14 mouse cellular contexts compared by ENCODE assay signal in genomic region chr7:99674890-99675289, GRCm38 (mm10). TPM values are rescaled to one million over a fixed set of nuclear protein-coding genes. Genes with fewer than 3 reads are reported as not detected.
DNase-seq lines count a peak whose midpoint lies in the region; ATAC-seq and TF ChIP-seq lines count a peak whose summit lies in the region.
"Had no signal": no experiment of that assay in that cellular context is flagged by ENCODE, and none has a peak within 500 bp of the region (broad histone marks: within the 10 kb centered on the region; RNA-seq: fewer than 3 reads in every experiment).

No protein-coding gene starts in this region.

- H3K27ac ChIP-seq in layer of hippocampus, adult 2 months = peak overlapping the region; percentile 43; the same call in 1 of the 2 replicates
- H3K27ac ChIP-seq: limb, embryonic 12.5 days; lung, embryonic 15.5 days had no signal

- ATAC-seq in hematopoietic stem cell, adult 5-6 weeks (replicated peaks in 1 of 2; ENCODE audit: insufficient read depth in 1 of 2, low FRiP score in 2 of 2, low TSS enrichment in 1 of 2, low read depth in 1 of 2, poor library complexity in 2 of 2, severe bottlenecking in 2 of 2) = peak; percentile 79 to 80
- ATAC-seq: hindbrain, embryonic 16.5 days had no signal

- no peak for DNase-seq in layer of hippocampus, adult 2 months (ENCODE audit: low spot score in 2 of 2)
- DNase-seq in layer of hippocampus, postnatal 10 days (ENCODE audit: low spot score in 2 of 2) = no peak
- DNase-seq in right cerebral cortex, postnatal 25 days = peak; percentile 31
- no peak for DNase-seq in right cerebral cortex, postnatal 4 days
- DNase-seq in telencephalon, adult 2 months (ENCODE audit: low read depth, low spot score) = peak; percentile 59
- no peak for DNase-seq in cerebellum, adult 9-10 months
- DNase-seq: kidney, postnatal 14 days; thymus, adult 2 months had no signal

- TF ChIP-seq CTCF in layer of hippocampus, adult 2 months (conservative IDR thresholded peaks at IDR 0.05) = no peak

- no peak overlapping the region for H3K4me3 ChIP-seq in layer of hippocampus, adult 2 months
- H3K4me3 ChIP-seq: erythroblast, embryonic 14.5 days; limb, embryonic 12.5 days; lung, embryonic 15.5 days had no signal

RNA-seq across cellular contexts. Expression of gene Slco2b1, which starts 36.2 kb away (rescaled TPM):
- total RNA-seq in layer of hippocampus, adult 2 months (2021) = 10 to 100 TPM; 11.7 to 13.4 TPM
- 10 to 100 TPM; 14.8 to 15.4 TPM for total RNA-seq in layer of hippocampus, postnatal 10 days (2021)
- total RNA-seq in hematopoietic stem cell, adult 5-6 weeks (2017) = 1.4 and 2.6 TPM in 2 replicates

RNA-seq across cellular contexts. Expression of gene Tpbgl, which starts 48.0 kb away (rescaled TPM):
- total RNA-seq in layer of hippocampus, adult 2 months (2021) = 1 to 10 TPM; 4.7 to 5.1 TPM
- 1 to 10 TPM; 2.9 to 3.3 TPM for total RNA-seq in layer of hippocampus, postnatal 10 days (2021)
- total RNA-seq in hematopoietic stem cell, adult 5-6 weeks (2017) = not detected in 2 replicates

RNA-seq across cellular contexts. Expression of gene Olfr520, which starts 55.2 kb away (rescaled TPM):
- not detected for total RNA-seq in layer of hippocampus, adult 2 months (2021)
- total RNA-seq in layer of hippocampus, postnatal 10 days (2021) = not detected
- total RNA-seq in hematopoietic stem cell, adult 5-6 weeks (2017) = not detected in 2 replicates
- total RNA-seq: ES-E14 had no signal

Comparison
In these comparisons a context has a peak if more than half of its experiments do, and no peak if none do; other contexts are left out.
1. DNase-seq: peak in right cerebral cortex, postnatal 25 days (single experiment) and telencephalon, adult 2 months (single experiment); none in layer of hippocampus, adult 2 months (0 of 2), layer of hippocampus, postnatal 10 days (0 of 2), right cerebral cortex, postnatal 4 days (single experiment) and cerebellum, adult 9-10 months (single experiment).